Mouse (Mus musculus): ENCODE data around the gene Fbxw7.
"Not testable (repeated sequence)": the region's sequence is repeated elsewhere in the genome, so short reads cannot be mapped to it uniquely, and the experiment has no call there.

DNA sequence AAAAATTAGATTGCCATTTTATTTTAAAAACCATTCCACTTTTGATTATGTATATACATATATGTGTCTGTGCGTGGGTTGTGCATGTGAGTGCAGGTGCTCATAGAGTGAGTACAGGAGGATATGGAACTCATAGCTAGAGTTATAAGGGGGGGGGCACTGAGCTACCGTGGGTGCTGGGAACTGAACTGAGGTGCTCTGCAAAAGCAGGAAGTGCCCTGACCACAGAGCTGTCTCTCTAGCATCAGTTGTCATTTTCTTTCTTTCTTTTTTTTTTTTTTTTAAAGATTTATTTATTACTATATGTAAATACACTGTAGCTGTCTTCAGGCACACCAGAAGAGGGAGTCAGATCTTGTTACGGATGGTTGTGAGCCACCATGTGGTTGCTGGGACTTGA, 46.7 kb downstream of the Fbxw7 start:
- TF ChIP-seq CTCF (IDR thresholded peaks at IDR 0.05; ENCODE audit: low read depth, low read length); POLR2A (IDR thresholded peaks at IDR 0.05; ENCODE audit: borderline replicate concordance, low read depth, low read length): not testable (repeated sequence)
